Mouse (Mus musculus): ENCODE measurements around the gene Olfr211.
"Not testable (repeated sequence)": the region's sequence is repeated elsewhere in the genome, so short reads cannot be mapped to it uniquely, and the experiment has no call there.

The Olfr211 gene

GRCm38 (mm10) chr6:116488791-116489190 is at the start of gene Olfr211:
TSS of gene Olfr211 (plus strand) at chr6:116489091.
- in situ Hi-C loops (cut with MboI; ENCODE audit: unreplicated experiment in 2 of 2), result no loop called here

GRCm38 (mm10) chr6:116439531-116439930 is 49.4 kb upstream of the Olfr211 start:
- in situ Hi-C loops (cut with MboI; ENCODE audit: unreplicated experiment in 2 of 2), result loop anchor here (10.0 to 25.0 kb wide), 2 partner anchors 125 to 1373 kb away; no protein-coding TSS in a partner anchor

GRCm38 (mm10) chr6:116440447-116440846 is 48.4 kb upstream of the Olfr211 start:
- in situ Hi-C loops (cut with MboI; ENCODE audit: unreplicated experiment in 2 of 2), result loop anchor here in 1 of 2 experiments (25.0 kb wide), 1 partner anchor 1372 kb away; no protein-coding TSS in a partner anchor

GRCm38 (mm10) chr6:116440849-116441248 is 48.0 kb upstream of the Olfr211 start:
- in situ Hi-C loops (cut with MboI; ENCODE audit: unreplicated experiment in 2 of 2), result loop anchor here in 1 of 2 experiments (25.0 kb wide), 1 partner anchor 1371 kb away; no protein-coding TSS in a partner anchor

GRCm38 (mm10) chr6:116455781-116456180 is 33.1 kb upstream of the Olfr211 start:
- in situ Hi-C loops (cut with MboI; ENCODE audit: unreplicated experiment in 2 of 2), result no loop called here

GRCm38 (mm10) chr6:116456482-116456881 is 32.4 kb upstream of the Olfr211 start:
- in situ Hi-C loops (cut with MboI; ENCODE audit: unreplicated experiment in 2 of 2), result no loop called here

GRCm38 (mm10) chr6:116458728-116459127 is 30.2 kb upstream of the Olfr211 start:
- in situ Hi-C loops (cut with MboI; ENCODE audit: unreplicated experiment in 2 of 2), result no loop called here

GRCm38 (mm10) chr6:116459232-116459631 is 29.7 kb upstream of the Olfr211 start:
- in situ Hi-C loops (cut with MboI; ENCODE audit: unreplicated experiment in 2 of 2), result no loop called here

GRCm38 (mm10) chr6:116460544-116461283 is 28.2 kb upstream of the Olfr211 start, which contains the start of gene Alox5:
TSS of gene Alox5 (minus strand) at chr6:116461178.
- in situ Hi-C loops (cut with MboI; ENCODE audit: unreplicated experiment in 2 of 2), result no loop called here

- in situ Hi-C loops (cut with MboI; ENCODE audit: unreplicated experiment in 2 of 2), result no loop called here
Observed at GRCm38 (mm10) chr6:116468081-116468480, 20.8 kb upstream of the Olfr211 start.

GRCm38 (mm10) chr6:116485081-116485480 is 3.8 kb upstream of the Olfr211 start:
- in situ Hi-C loops (cut with MboI; ENCODE audit: unreplicated experiment in 2 of 2), result no loop called here

GRCm38 (mm10) chr6:116486833-116487232 is 2.1 kb upstream of the Olfr211 start:
- in situ Hi-C loops (cut with MboI; ENCODE audit: unreplicated experiment in 2 of 2), result no loop called here

GRCm38 (mm10) chr6:116493742-116494141 is 4.9 kb downstream of the Olfr211 start:
- in situ Hi-C loops (cut with MboI; ENCODE audit: unreplicated experiment in 2 of 2), result no loop called here

GRCm38 (mm10) chr6:116495960-116496359 is 7.1 kb downstream of the Olfr211 start:
- in situ Hi-C loops (cut with MboI; ENCODE audit: unreplicated experiment in 2 of 2), result no loop called here

GRCm38 (mm10) chr6:116506302-116507003 is 17.6 kb downstream of the Olfr211 start, which contains the start of gene Olfr212:
TSS of gene Olfr212 (plus strand) at chr6:116506516.
- in situ Hi-C loops (cut with MboI; ENCODE audit: unreplicated experiment in 2 of 2), result not testable (repeated sequence)

GRCm38 (mm10) chr6:116514832-116515231 is 25.9 kb downstream of the Olfr211 start:
- in situ Hi-C loops (cut with MboI; ENCODE audit: unreplicated experiment in 2 of 2), result no loop called here

- in situ Hi-C loops (cut with MboI; ENCODE audit: unreplicated experiment in 2 of 2), result no loop called here
Observed at GRCm38 (mm10) chr6:116538156-116538555, 49.3 kb downstream of the Olfr211 start, which contains the start of gene Olfr213. TSS of gene Olfr213 (plus strand) at chr6:116538456.

- in situ Hi-C loops (cut with MboI; ENCODE audit: unreplicated experiment in 2 of 2), result no loop called here
Observed at GRCm38 (mm10) chr6:116542500-116542899, 53.6 kb downstream of the Olfr211 start.

All from v-Abl transformed pro-B cells (cell line).